Mouse (Mus musculus) MEL (cell line): ENCODE data around the gene Trpm2.

Experiments
- CTCF ChIP-seq, 3 experiments: IDR thresholded peaks in 2 of 3; conservative IDR thresholded peaks in 1 of 3; 2 replicates each; pipeline ENCODE4 v1.5.1; 2011 to 2012; ENCODE audit warnings: low read length in 3 of 3, low read depth in 2 of 3, mild to moderate bottlenecking in 2 of 3, improper control_type of control experiment in 1 of 3, inconsistent platforms in 1 of 3, mixed read lengths in 1 of 3, moderate library complexity in 1 of 3; ENCODE audit not compliant: control insufficient read depth in 1 of 3, insufficient read depth in 1 of 3, poor library complexity in 1 of 3, severe bottlenecking in 1 of 3
- ELF1 ChIP-seq: IDR thresholded peaks from 2 replicates; pipeline ENCODE4 v1.6.1; 2014; ENCODE audit warnings: low read depth, mild to moderate bottlenecking, inconsistent platforms, low read length, improper control_type of control experiment, moderate library complexity
- EP300 ChIP-seq, 2 experiments: IDR thresholded peaks; 2 replicates each; pipeline ENCODE4 v1.6.1; 2011; ENCODE audit warnings: improper control_type of control experiment in 2 of 2, low read length in 2 of 2, low read depth in 1 of 2, mild to moderate bottlenecking in 1 of 2
- GATA1 ChIP-seq: IDR thresholded peaks from 2 replicates; pipeline ENCODE4 v1.6.1; 2011; ENCODE audit warnings: low read depth, low read length, improper control_type of control experiment
- MAX ChIP-seq: IDR thresholded peaks from 2 replicates; pipeline ENCODE4 v1.6.1; 2011; ENCODE audit warnings: low read length, improper control_type of control experiment
- MXI1 ChIP-seq: IDR thresholded peaks from 2 replicates; pipeline ENCODE4 v1.6.1; 2011; ENCODE audit warnings: mild to moderate bottlenecking, low read depth, low read length, improper control_type of control experiment
- POLR2A ChIP-seq, 2 experiments: IDR thresholded peaks; 2 replicates each; pipeline ENCODE4 v1.6.1; 2011 to 2012; ENCODE audit warnings: low read length in 2 of 2, mild to moderate bottlenecking in 2 of 2, control low read depth in 1 of 2, improper control_type of control experiment in 1 of 2, low read depth in 1 of 2, moderate library complexity in 1 of 2; ENCODE audit not compliant: control insufficient read depth in 1 of 2, insufficient read depth in 1 of 2, poor library complexity in 1 of 2
- RAD21 ChIP-seq: IDR thresholded peaks from 2 replicates; pipeline ENCODE4 v1.6.1; 2011; ENCODE audit warnings: mild to moderate bottlenecking, low read depth, low read length, improper control_type of control experiment
- ZKSCAN1 ChIP-seq: IDR thresholded peaks from 2 replicates; pipeline ENCODE4 v1.6.1; 2012; ENCODE audit warnings: low read depth, mild to moderate bottlenecking, inconsistent platforms, low read length, improper control_type of control experiment, moderate library complexity

GRCm38 (mm10) chr10:77971191-77971590 lies 828 bp upstream of the Trpm2 start:
- TF ChIP-seq CTCF (IDR thresholded peaks at IDR 0.05 in 2 of 3, conservative IDR thresholded peaks at IDR 0.05 in 1 of 3; ENCODE audit: control insufficient read depth in 1 of 3, insufficient read depth in 1 of 3, low read depth in 2 of 3, low read length in 3 of 3, poor library complexity in 1 of 3, severe bottlenecking in 1 of 3) (no peak), MXI1 (no peak), EP300 (IDR thresholded peaks at IDR 0.05; ENCODE audit: low read depth in 1 of 2, low read length in 2 of 2) (peak in 1 of 2 experiments; percentile 32; a peak in 1 of 4 replicates), GATA1 (no peak), POLR2A (IDR thresholded peaks at IDR 0.05; ENCODE audit: control insufficient read depth in 1 of 2, insufficient read depth in 1 of 2, low read depth in 1 of 2, low read length in 2 of 2, poor library complexity in 1 of 2) (peak; percentile 23 to 52; a peak in 3 of 4 replicates), RAD21 (no peak), ZKSCAN1 (no peak), MAX (peak; percentile 38; the same call in 1 of the 2 replicates), ELF1 (peak; percentile 59; the same call in 1 of the 2 replicates)
